Mouse (Mus musculus): Measurements from ENCODE around the gene Clybl. TPM values are rescaled to one million over a fixed set of nuclear protein-coding genes. Genes with fewer than 3 reads are reported as not detected.
A peak's percentile ranks its signal among the peaks of the same experiment; 100 is the strongest.

The Clybl gene
- polyA plus RNA-seq, 1 experiment from 2014 or later = 28.8 TPM

GRCm38 (mm10) chr14:122434039-122434438 is 252.5 kb downstream of the Clybl start:
- Histone ChIP-seq H3K4me2 (replicated peaks; ENCODE audit: low read depth) (no peak overlapping the region), H3K36me3 (ENCODE audit: control insufficient read depth, insufficient read depth, low read length) (no peaks in the 10 kb centered on the region), H3K27ac (replicated peaks) (no peak overlapping the region), H3K4me1 (replicated peaks; ENCODE audit: control insufficient read depth, insufficient read depth) (no peaks in the 10 kb centered on the region), H3K9me3 (ENCODE audit: control insufficient read depth, low read length) (no peaks in the 10 kb centered on the region), H3K27me3 (ENCODE audit: control insufficient read depth, insufficient read depth, low read length) (no peaks in the 10 kb centered on the region), H3K4me3 (ENCODE audit: low read depth, low read length) (no peak overlapping the region), H3K9ac (ENCODE audit: low read length) (no peak overlapping the region)
- no peak for DNase-seq (ENCODE audit: low spot score)
- no peak for ATAC-seq (ENCODE audit: low FRiP score, low TSS enrichment)
- 86% methylated on average over 10 of the region's 10 CpGs for WGBS
- no peak for TF ChIP-seq EP300 (optimal IDR thresholded peaks at IDR 0.05)
- TF ChIP-seq CTCF (IDR thresholded peaks at IDR 0.05; ENCODE audit: low read depth) = no peak

DNA sequence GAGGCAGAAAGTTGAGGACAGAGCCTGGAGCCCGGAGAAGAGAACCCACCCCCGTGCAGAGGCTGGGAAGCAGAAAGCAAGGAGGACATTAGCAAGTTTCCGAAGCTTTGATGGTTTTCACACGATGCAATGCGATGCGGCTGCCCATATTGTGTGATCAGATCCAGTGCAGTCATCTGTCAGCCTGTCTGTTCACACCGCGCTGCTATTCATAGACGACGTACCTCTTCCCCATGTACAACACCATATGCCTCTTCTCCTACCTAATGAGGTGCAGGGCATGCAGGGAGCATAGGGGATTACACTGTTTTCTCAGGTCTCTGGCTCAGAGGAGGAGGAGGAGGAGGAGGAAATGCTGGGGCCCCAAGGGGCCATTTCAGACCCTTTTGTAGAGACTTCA is 255.3 kb downstream of the Clybl start:
- ATAC-seq (ENCODE audit: low FRiP score, low TSS enrichment) (no peak), DNase-seq (ENCODE audit: low spot score) (no peak)
- 67% methylated on average over 10 of the region's 10 CpGs for WGBS
- TF ChIP-seq EP300 (optimal IDR thresholded peaks at IDR 0.05) (no peak), CTCF (IDR thresholded peaks at IDR 0.05; ENCODE audit: low read depth) (no peak)
- no peaks in the 10 kb centered on the region for H3K9me3 ChIP-seq (ENCODE audit: control insufficient read depth, low read length)
- H3K27me3 ChIP-seq (ENCODE audit: control insufficient read depth, insufficient read depth, low read length) = no peaks in the 10 kb centered on the region
- no peak overlapping the region for H3K27ac ChIP-seq (replicated peaks)
- H3K4me2 ChIP-seq (replicated peaks; ENCODE audit: low read depth) = no peak overlapping the region
- no peak overlapping the region for H3K4me3 ChIP-seq (ENCODE audit: low read depth, low read length)
- H3K9ac ChIP-seq (ENCODE audit: low read length) = no peak overlapping the region
- H3K36me3 ChIP-seq (ENCODE audit: control insufficient read depth, insufficient read depth, low read length) = no peaks in the 10 kb centered on the region
- no peaks in the 10 kb centered on the region for H3K4me1 ChIP-seq (replicated peaks; ENCODE audit: control insufficient read depth, insufficient read depth)

- no peak for DNase-seq (ENCODE audit: low spot score)
- peak overlapping the region; percentile 55; the same call in 1 of the 2 replicates for H3K4me2 ChIP-seq (replicated peaks; ENCODE audit: low read depth)
- H3K9me3 ChIP-seq (ENCODE audit: control insufficient read depth, low read length) = no peaks in the 10 kb centered on the region
- WGBS = 9% methylated on average over 29 of the region's 29 CpGs
- ATAC-seq (ENCODE audit: low FRiP score, low TSS enrichment) = no peak
- H3K27me3 ChIP-seq (ENCODE audit: control insufficient read depth, insufficient read depth, low read length) = peaks cover 17% of the 10 kb centered on the region; the same call in 1 of the 2 replicates
- no peak overlapping the region for H3K9ac ChIP-seq (ENCODE audit: low read length)
- peak overlapping the region; percentile 33; the same call in 1 of the 2 replicates for H3K4me3 ChIP-seq (ENCODE audit: low read depth, low read length)
- no peaks in the 10 kb centered on the region for H3K36me3 ChIP-seq (ENCODE audit: control insufficient read depth, insufficient read depth, low read length)
- TF ChIP-seq EP300 (optimal IDR thresholded peaks at IDR 0.05) = no peak
- TF ChIP-seq CTCF (IDR thresholded peaks at IDR 0.05; ENCODE audit: low read depth) = no peak
- no peak overlapping the region for H3K27ac ChIP-seq (replicated peaks)
- no peaks in the 10 kb centered on the region for H3K4me1 ChIP-seq (replicated peaks; ENCODE audit: control insufficient read depth, insufficient read depth)
These were observed 268.3 kb downstream of the Clybl start for GRCm38 (mm10) chr14:122449601-122450495.

DNA sequence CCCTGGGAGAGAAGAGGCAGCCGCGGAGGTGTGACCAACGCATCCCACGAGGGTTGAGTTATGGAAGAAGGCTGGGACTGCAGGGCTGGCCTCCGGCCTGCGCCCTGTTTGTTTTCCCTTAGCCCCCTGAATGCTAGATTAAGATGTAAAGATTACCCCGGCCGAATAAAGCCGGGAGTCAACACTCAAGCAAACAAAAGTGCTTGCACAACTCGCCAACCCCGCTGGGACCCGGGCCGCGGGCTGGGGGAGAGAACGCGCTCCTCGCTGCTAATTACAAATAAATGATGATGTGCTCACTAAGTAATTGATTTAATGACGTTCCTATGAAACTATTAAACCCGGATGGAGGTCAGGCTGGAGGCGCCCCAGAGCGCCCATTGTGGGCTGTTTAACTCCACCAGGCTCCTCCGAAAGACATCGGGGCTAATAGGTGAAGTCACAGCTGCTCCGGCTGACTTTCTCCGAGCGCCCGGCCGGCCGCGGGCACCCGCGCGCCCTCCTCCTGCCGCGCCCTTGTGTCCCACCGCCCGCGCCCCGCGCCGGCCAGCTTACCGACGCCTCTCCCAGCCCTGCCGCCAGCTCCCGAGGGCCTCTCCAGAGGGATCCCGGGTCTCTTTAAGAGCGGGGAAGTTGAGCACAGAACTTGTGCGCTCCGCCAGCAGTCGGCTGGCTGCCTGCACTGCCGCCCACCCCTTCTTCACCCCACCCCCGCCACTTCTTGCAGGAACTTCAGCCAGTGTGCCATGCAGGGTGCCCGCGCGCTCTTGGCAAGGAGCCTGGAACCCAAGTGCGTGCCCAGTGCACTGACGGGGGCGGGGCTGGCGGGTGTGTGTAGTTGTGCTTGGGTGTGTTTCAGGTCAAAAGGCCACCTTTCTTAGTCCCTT is 269.2 kb downstream of the Clybl start, which contains the start of gene Gm5089:
TSS of gene Gm5089 (minus strand) at position 620 of the 887 bp plus-strand sequence.
- Histone ChIP-seq H3K9ac (ENCODE audit: low read length) (no peak within 1 kb of the TSS), H3K4me2 (replicated peaks; ENCODE audit: low read depth) (peak within 1 kb of the TSS; percentile 55), H3K27ac (replicated peaks) (no peak within 1 kb of the TSS), H3K9me3 (ENCODE audit: control insufficient read depth, low read length) (no peaks in the 10 kb centered on the region), H3K4me3 (ENCODE audit: low read depth, low read length) (peak within 1 kb of the TSS; percentile 33), H3K36me3 (ENCODE audit: control insufficient read depth, insufficient read depth, low read length) (no peaks in the 10 kb centered on the region), H3K27me3 (ENCODE audit: control insufficient read depth, insufficient read depth, low read length) (peaks cover 17% of the 10 kb centered on the region; the same call in 1 of the 2 replicates), H3K4me1 (replicated peaks; ENCODE audit: control insufficient read depth, insufficient read depth) (no peaks in the 10 kb centered on the region)
- DNase-seq (ENCODE audit: low spot score) = peak; percentile 38
- TF ChIP-seq CTCF (IDR thresholded peaks at IDR 0.05; ENCODE audit: low read depth) (no peak), EP300 (optimal IDR thresholded peaks at IDR 0.05) (no peak)
- WGBS = under 1% methylated on average over 55 of the region's 59 CpGs
- ATAC-seq (ENCODE audit: low FRiP score, low TSS enrichment) = peak; percentile 53; the same call in 1 of the 2 replicates

GRCm38 (mm10) chr14:122451551-122452145 is 270.1 kb downstream of the Clybl start:
- DNase-seq (ENCODE audit: low spot score) (no peak), ATAC-seq (ENCODE audit: low FRiP score, low TSS enrichment) (no peak)
- Histone ChIP-seq H3K27ac (replicated peaks) (no peak overlapping the region), H3K27me3 (ENCODE audit: control insufficient read depth, insufficient read depth, low read length) (peaks cover 17% of the 10 kb centered on the region; the same call in 1 of the 2 replicates), H3K4me3 (ENCODE audit: low read depth, low read length) (no peak overlapping the region), H3K9ac (ENCODE audit: low read length) (no peak overlapping the region), H3K4me2 (replicated peaks; ENCODE audit: low read depth) (peak overlapping the region; percentile 55; the same call in 1 of the 2 replicates), H3K4me1 (replicated peaks; ENCODE audit: control insufficient read depth, insufficient read depth) (no peaks in the 10 kb centered on the region), H3K9me3 (ENCODE audit: control insufficient read depth, low read length) (no peaks in the 10 kb centered on the region), H3K36me3 (ENCODE audit: control insufficient read depth, insufficient read depth, low read length) (no peaks in the 10 kb centered on the region)
- WGBS = 72% methylated on average over 5 of the region's 5 CpGs
- TF ChIP-seq EP300 (optimal IDR thresholded peaks at IDR 0.05) = no peak
- TF ChIP-seq CTCF (IDR thresholded peaks at IDR 0.05; ENCODE audit: low read depth) = no peak

Other genes with a start within 250 kb of the Clybl start
- 1.8 and 2.0 TPM in 2 replicates for gene Gpr183, start 216.5 kb upstream of the Clybl start, polyA plus RNA-seq (2015; fragmentation: Nextera tagmentation; extraction: Ambion mirVana)
- not detected in 2 replicates for gene Timm8a2, start 147.0 kb upstream of the Clybl start, polyA plus RNA-seq (2015; fragmentation: Nextera tagmentation; extraction: Ambion mirVana)
- 145 and 151 TPM in 2 replicates for gene Tm9sf2, start 74.7 kb upstream of the Clybl start, polyA plus RNA-seq (2015; fragmentation: Nextera tagmentation; extraction: Ambion mirVana)

All from stomach, postnatal 0 days (tissue).